Mouse (Mus musculus) liver (tissue): ENCODE measurements at regions not wholly inside any gene's neighbourhood (a gene's known extent, or its start where the extent isn't known, plus 50 kb on each side); places are given as distances from the start of the nearest gene placed in this dataset.
A peak's percentile ranks its signal among the peaks of the same experiment; 100 is the strongest.

Experiments used
- DNase-seq: peaks from one replicate; pipeline ENCODE4 v3.0.0-alpha.2; 2020; ENCODE audit warnings: mixed read lengths

- DNase-seq, result no peak
These were observed 141.1 kb upstream of the Pdgfd start for GRCm38 (mm10) chr9:6027272-6027671.

GRCm38 (mm10) chr9:6066419-6066818, 102.0 kb upstream of the Pdgfd start:
- no peak for DNase-seq

GRCm38 (mm10) chr9:6067460-6067859, 100.9 kb upstream of the Pdgfd start:
- no peak for DNase-seq

GRCm38 (mm10) chr9:6081271-6081670, 87.1 kb upstream of the Pdgfd start:
- DNase-seq, result no peak

GRCm38 (mm10) chr9:6089913-6090312, 78.5 kb upstream of the Pdgfd start:
- no peak for DNase-seq

- DNase-seq, result peak; percentile 2
These were observed 77.6 kb upstream of the Pdgfd start for GRCm38 (mm10) chr9:6090747-6091146.

- DNase-seq, result no peak
These were observed 60.3 kb upstream of the Pdgfd start for GRCm38 (mm10) chr9:6108093-6108492.
